Mouse (Mus musculus) hindbrain, embryonic 13.5 days (tissue): ENCODE results near the gene Znhit3. TPM values are rescaled to one million over a fixed set of nuclear protein-coding genes. Genes with fewer than 3 reads are reported as not detected.

Experiments used
- ATAC-seq: fragments of 200-750 bp; cut with Nextera tagmentation; 2 replicates; pipeline ENCODE4 v1.8.0; 2017; ENCODE audit warnings: moderate TSS enrichment; ENCODE audit not compliant: low FRiP score
- H3K27ac ChIP-seq: fragments of 300-500 bp; sonication (generic); 2 replicates; pipeline ENCODE4 v1.5.1; 2015; ENCODE audit warnings: inconsistent platforms, mild to moderate bottlenecking, moderate library complexity
- H3K27me3 ChIP-seq: fragments of 300-500 bp; sonication (generic); 2 replicates; pipeline ENCODE4 v1.6.1; 2015; ENCODE audit warnings: mild to moderate bottlenecking, inconsistent platforms
- H3K36me3 ChIP-seq: fragments of 300-500 bp; sonication (generic); 2 replicates; pipeline ENCODE4 v1.6.1; 2015; ENCODE audit warnings: mild to moderate bottlenecking, inconsistent platforms
- H3K4me1 ChIP-seq: fragments of 300-500 bp; sonication (generic); replicated peaks from 2 replicates; pipeline ENCODE4 v1.6.1; 2015; ENCODE audit warnings: inconsistent platforms
- H3K4me2 ChIP-seq: fragments of 300-500 bp; sonication (generic); 2 replicates; pipeline ENCODE4 v1.6.1; 2015; ENCODE audit warnings: inconsistent platforms, mild to moderate bottlenecking, moderate library complexity
- H3K4me3 ChIP-seq: fragments of 300-500 bp; sonication (generic); 2 replicates; pipeline ENCODE4 v1.5.1; 2015; ENCODE audit warnings: mild to moderate bottlenecking, inconsistent platforms
- H3K9ac ChIP-seq: fragments of 300-500 bp; sonication (generic); 2 replicates; pipeline ENCODE4 v1.6.1; 2015; ENCODE audit warnings: mild to moderate bottlenecking, inconsistent platforms
- H3K9me3 ChIP-seq: fragments of 300-500 bp; sonication (generic); 2 replicates; pipeline ENCODE4 v1.6.1; 2016; ENCODE audit warnings: inconsistent platforms
- WGBS: fragments of 180-500 bp; shearing (Covaris S2); methylation state at CpG from one replicate; pipeline ENCODE4 v1.1.7; 2015; 5-methylcytosine and 5-hydroxymethylcytosine counted together
- polyA plus RNA-seq: library from polyadenylated mRNA; unstranded; fragments of >200 nt; fragmentation: Nextera tagmentation; extraction: Ambion mirVana; gene quantifications from 2 replicates; pipeline ENCODE4 v1.2.1, GENCODE M21; 2015

Gene Znhit3
- polyA plus RNA-seq, 1 experiment from 2014 or later = 64.0 TPM

DNA sequence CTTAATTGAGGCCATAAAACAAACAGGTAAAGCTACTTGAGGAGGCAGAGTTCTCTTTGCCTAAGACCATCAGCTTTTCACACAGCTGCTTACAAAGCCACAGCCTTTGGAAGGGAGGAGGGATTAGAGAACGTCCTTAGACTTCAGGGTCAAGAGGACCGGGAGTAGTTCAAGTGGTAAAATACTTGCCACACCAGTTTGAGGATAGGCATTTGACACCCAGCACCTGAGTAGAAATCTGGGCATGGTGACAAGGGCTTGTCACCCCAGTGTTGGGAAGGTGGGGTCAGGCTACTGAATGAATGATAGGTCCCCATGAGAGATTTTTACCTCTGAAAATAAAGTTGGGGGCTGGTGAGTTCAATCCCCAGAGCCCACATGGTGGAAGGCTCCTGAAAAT is 36.4 kb upstream of the Znhit3 start:
- Histone ChIP-seq H3K9ac (no peak overlapping the region), H3K9me3 (no peaks in the 10 kb centered on the region), H3K27ac (no peak overlapping the region), H3K4me3 (no peak overlapping the region), H3K4me2 (no peak overlapping the region), H3K36me3 (no peaks in the 10 kb centered on the region), H3K4me1 (peaks cover 6% of the 10 kb centered on the region), H3K27me3 (peaks cover 26% of the 10 kb centered on the region)
- WGBS = 68% methylated on average over 2 of the region's 2 CpGs
- no peak for ATAC-seq

DNA sequence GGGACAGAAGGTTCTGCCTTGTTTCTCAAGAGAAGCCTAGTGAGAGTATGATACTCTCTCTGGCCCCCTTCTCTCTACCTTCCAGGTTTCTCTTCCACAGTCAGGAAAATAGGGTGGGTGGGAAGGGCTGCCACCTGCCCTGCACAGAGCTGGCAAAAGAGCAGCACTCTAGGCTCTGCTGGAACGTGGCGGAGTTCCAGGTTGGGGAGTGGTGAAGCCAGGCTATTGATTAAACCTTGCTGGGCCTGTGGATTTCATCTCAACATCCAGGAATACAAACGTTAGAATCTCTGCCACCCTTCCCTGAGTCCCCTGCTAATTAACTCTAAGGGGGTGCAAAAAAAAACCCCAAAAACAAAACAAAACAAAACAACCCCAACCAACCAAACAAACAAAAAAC is 32.4 kb upstream of the Znhit3 start:
- ATAC-seq = no peak
- 49% methylated on average over 3 of the region's 3 CpGs for WGBS
- H3K27me3 ChIP-seq = peaks cover 29% of the 10 kb centered on the region; the same call in 1 of the 2 replicates
- peaks cover 20% of the 10 kb centered on the region for H3K4me1 ChIP-seq
- no peak overlapping the region for H3K27ac ChIP-seq
- no peak overlapping the region for H3K4me3 ChIP-seq
- H3K4me2 ChIP-seq = no peak overlapping the region
- H3K9me3 ChIP-seq = no peaks in the 10 kb centered on the region
- H3K36me3 ChIP-seq = no peaks in the 10 kb centered on the region
- H3K9ac ChIP-seq = no peak overlapping the region

DNA sequence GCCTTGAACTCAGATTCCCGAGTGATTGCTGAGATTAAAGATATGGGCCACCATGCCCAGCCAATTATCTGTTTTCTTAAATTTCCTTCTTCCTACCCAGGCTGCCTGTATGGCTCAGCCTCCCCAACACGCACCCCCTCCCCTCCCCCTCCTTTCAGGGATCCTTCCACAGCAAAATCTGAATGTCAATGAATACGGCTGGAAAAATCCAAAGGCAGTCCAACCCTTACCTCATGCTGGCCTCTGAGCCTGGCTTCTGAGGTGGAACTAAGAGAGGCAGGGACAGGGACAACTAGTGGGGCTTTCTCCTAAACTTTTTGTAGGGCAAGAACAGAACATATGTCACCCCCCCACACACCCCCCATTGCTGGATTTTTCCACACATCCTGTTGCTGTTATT is 31.9 kb upstream of the Znhit3 start:
- no peaks in the 10 kb centered on the region for H3K9me3 ChIP-seq
- peaks cover 34% of the 10 kb centered on the region; the same call in 1 of the 2 replicates for H3K27me3 ChIP-seq
- H3K4me1 ChIP-seq = peaks cover 23% of the 10 kb centered on the region
- 48% methylated on average over 3 of the region's 3 CpGs for WGBS
- no peak overlapping the region for H3K4me3 ChIP-seq
- H3K36me3 ChIP-seq = no peaks in the 10 kb centered on the region
- H3K9ac ChIP-seq = no peak overlapping the region
- ATAC-seq = no peak
- no peak overlapping the region for H3K27ac ChIP-seq
- no peak overlapping the region for H3K4me2 ChIP-seq

DNA sequence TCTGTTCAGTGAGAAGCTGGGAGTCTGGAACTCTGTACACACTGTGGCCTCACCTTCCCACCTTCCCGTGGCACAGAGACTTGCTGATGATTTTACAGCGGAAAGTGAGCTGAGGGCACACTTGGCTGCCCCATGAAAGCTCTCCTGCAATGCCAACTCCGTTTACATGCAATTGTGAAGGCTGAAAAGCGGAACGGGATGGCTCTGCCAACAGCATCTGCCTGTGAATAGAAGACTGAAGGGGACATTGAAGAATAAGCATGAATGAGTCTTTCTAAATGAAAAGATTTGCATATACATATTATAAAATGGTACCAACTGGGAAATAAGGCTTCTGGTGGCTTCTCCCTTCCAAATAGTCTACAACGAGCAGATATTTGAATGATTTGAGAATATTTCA is 31.0 kb upstream of the Znhit3 start:
- no peak for ATAC-seq
- Histone ChIP-seq H3K4me3 (no peak overlapping the region), H3K4me1 (peaks cover 23% of the 10 kb centered on the region), H3K9ac (no peak overlapping the region), H3K27ac (no peak overlapping the region), H3K9me3 (no peaks in the 10 kb centered on the region), H3K36me3 (no peaks in the 10 kb centered on the region), H3K27me3 (peaks cover 39% of the 10 kb centered on the region), H3K4me2 (no peak overlapping the region)
- 53% methylated on average over 6 of the region's 6 CpGs for WGBS

DNA sequence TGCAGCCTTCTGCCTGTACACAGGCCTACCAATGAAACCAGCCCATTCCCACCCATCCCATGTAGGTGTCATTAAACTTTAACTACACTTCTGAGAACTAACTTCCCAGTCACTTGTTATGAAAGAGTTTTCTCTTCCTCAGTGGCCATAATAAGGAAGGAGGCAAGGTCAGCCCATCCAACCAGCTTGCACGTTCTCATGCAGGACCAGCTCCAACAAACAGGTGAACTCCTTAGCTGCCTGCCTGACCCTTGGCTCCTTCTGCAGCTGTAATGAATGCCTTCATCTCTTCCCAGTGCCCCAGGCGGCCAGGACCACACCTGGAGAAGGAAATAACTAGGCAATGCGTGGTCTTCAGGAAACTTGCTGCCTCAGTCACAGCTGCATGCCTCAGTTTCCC is 29.7 kb upstream of the Znhit3 start:
- Histone ChIP-seq H3K4me1 (peaks cover 23% of the 10 kb centered on the region), H3K27me3 (peaks cover 39% of the 10 kb centered on the region), H3K36me3 (no peaks in the 10 kb centered on the region), H3K4me2 (no peak overlapping the region), H3K4me3 (no peak overlapping the region), H3K27ac (no peak overlapping the region), H3K9me3 (no peaks in the 10 kb centered on the region), H3K9ac (no peak overlapping the region)
- no peak for ATAC-seq
- WGBS = 73% methylated on average over 3 of the region's 3 CpGs

DNA sequence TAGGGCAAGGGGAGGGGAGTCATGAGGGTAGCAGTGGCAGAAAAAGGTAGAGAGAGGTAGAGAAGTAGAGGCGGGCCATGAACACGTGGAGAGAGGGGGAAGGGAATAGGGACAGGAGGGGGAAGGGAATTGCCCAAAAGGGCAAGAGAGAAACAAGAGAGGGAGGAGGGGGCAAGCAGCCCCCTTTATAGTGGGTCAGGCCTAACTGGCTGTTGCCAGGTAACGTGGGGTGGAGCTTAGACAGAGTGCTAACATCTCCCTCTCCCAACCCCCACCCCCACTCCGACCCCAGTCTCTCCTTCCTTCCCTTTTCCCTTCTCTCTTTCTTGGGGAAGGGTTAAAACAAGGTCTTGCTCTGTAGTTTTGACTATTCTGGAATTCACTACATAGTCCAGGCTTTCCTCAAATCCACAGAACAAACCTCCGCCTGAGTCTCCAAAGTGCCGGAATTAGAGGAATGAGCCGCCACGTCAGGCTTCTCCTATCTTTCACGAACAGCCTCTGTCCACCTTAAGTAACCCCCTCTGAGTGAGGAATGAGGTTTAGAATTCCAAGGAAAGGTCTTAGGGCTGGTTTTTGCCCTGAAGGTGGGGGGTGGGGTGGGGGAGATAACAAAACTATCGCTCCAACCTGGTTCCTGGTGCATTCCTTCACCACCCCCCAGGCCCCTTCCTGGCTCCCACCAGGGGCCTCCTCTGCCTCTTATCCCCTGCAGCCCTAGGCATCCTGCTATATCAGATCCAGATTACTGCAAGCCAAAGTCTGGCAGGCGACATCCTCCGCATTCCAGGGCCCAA is 28.7 kb upstream of the Znhit3 start:
- H3K4me3 ChIP-seq = no peak overlapping the region
- no peak for ATAC-seq
- 4% methylated on average over 12 of the region's 12 CpGs for WGBS
- peaks cover 29% of the 10 kb centered on the region for H3K4me1 ChIP-seq
- no peak overlapping the region for H3K9ac ChIP-seq
- no peaks in the 10 kb centered on the region for H3K36me3 ChIP-seq
- 0 out of 2 replicates have a peak overlapping the region, but pooled peaks have one; percentile 8 for H3K4me2 ChIP-seq
- H3K9me3 ChIP-seq = no peaks in the 10 kb centered on the region
- peaks cover 39% of the 10 kb centered on the region for H3K27me3 ChIP-seq
- H3K27ac ChIP-seq = no peak overlapping the region

DNA sequence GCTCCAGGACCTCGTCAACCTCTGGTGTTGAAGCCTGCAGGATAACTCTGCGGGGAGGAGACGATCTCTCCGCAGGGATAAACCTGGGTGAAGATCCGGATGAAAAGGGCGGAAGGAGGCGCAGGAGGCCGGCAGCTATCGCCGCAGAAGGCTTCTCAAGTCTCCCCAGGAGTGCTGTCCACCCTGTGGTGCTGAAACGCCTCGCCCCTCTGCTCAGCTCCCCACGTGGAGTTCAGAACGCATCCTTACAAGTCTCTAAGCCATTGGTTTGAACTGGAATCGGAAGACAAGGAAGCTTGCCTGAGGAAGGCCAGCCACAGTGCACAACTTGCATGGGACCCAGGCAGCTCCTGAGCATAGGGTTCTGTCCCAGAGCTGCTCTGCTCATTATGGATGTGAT is 27.8 kb upstream of the Znhit3 start:
- Histone ChIP-seq H3K4me2 (peak overlapping the region; percentile 43), H3K36me3 (no peaks in the 10 kb centered on the region), H3K27me3 (peaks cover 39% of the 10 kb centered on the region), H3K9me3 (no peaks in the 10 kb centered on the region), H3K4me3 (no peak overlapping the region), H3K4me1 (peaks cover 35% of the 10 kb centered on the region), H3K27ac (no peak overlapping the region), H3K9ac (no peak overlapping the region)
- WGBS = 3% methylated on average over 15 of the region's 15 CpGs
- no peak for ATAC-seq

DNA sequence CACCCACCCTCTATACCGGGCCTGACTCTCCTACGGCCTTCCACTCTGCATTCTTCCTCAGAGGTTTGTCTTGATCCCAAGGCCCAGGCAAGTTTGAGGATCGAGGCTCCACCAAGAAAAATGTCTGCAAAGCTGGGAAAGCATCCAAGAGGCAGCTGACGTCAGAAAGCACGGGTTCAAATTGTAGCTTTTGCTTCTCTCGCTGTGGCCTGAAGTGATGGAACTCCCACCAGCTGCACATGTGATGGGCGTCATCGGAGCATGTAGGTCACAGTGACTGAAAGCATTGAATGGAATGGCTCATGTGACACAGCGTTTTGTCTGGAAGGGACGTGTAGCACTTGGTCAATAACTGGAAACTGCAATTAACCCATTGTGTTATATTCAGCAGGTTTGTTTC is 24.0 kb upstream of the Znhit3 start:
- Histone ChIP-seq H3K9ac (no peak overlapping the region), H3K36me3 (no peaks in the 10 kb centered on the region), H3K4me3 (no peak overlapping the region), H3K4me2 (no peak overlapping the region), H3K9me3 (no peaks in the 10 kb centered on the region), H3K4me1 (peaks cover 31% of the 10 kb centered on the region), H3K27ac (0 out of 2 replicates have a peak overlapping the region, but pooled peaks have one; percentile 48), H3K27me3 (peaks cover 24% of the 10 kb centered on the region)
- no peak for ATAC-seq
- 64% methylated on average over 10 of the region's 10 CpGs for WGBS

DNA sequence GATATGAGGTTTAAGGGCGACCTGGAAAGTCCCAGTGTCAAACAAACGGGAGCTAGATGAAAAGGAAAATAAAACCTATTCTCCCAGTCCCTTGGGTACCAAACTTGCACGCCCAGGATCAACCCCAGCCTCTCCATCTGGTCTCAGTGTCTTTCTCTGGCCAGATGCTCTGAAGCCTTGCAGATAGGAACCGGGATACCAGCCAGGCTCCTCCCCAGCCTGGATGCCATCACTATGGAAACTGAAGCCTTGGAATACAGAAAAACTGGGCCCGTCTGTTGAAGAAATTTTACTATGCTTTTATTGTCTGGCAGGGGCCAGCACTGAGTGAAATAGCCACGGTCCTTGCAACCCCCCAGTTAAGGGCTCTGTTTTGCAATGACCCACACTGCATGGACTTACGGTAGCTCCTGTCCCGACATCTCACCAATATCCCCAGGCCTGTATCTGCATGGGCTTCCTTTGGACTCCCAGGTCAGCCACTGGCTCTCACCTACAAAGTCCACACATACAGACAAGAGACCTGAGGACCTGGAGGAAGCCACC is 23.4 kb upstream of the Znhit3 start:
- 48% methylated on average over 8 of the region's 8 CpGs for WGBS
- no peak for ATAC-seq
- H3K4me1 ChIP-seq = peaks cover 26% of the 10 kb centered on the region
- peak overlapping the region; percentile 48; the same call in 1 of the 2 replicates for H3K27ac ChIP-seq
- no peak overlapping the region for H3K9ac ChIP-seq
- H3K9me3 ChIP-seq = no peaks in the 10 kb centered on the region
- H3K27me3 ChIP-seq = peaks cover 19% of the 10 kb centered on the region
- no peak overlapping the region for H3K4me3 ChIP-seq
- no peak overlapping the region for H3K4me2 ChIP-seq
- no peaks in the 10 kb centered on the region for H3K36me3 ChIP-seq

DNA sequence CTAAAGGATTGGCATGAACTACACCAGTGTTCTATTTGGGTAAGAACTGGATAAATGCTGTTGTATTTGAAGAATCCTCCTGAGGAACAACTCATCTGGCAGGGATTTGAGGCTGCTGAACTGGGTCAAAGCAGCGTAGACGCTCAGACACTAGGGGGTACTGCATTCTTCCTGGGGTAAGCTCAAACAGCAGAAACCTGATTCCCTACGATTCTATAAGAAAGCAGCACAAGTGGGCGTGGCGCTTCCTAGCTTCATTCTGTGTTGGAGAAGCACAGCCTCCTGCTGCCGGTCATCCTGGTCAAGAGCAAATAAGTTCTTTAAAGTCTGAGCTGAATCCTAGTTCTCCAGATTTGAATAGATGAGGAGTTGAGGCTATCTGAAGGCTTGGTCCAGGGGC is 16.1 kb upstream of the Znhit3 start:
- H3K4me2 ChIP-seq = no peak overlapping the region
- no peak overlapping the region for H3K4me3 ChIP-seq
- H3K27me3 ChIP-seq = no peaks in the 10 kb centered on the region
- H3K36me3 ChIP-seq = no peaks in the 10 kb centered on the region
- no peak overlapping the region for H3K9ac ChIP-seq
- ATAC-seq = no peak
- H3K27ac ChIP-seq = no peak overlapping the region
- WGBS = 19% methylated on average over 6 of the region's 6 CpGs
- H3K4me1 ChIP-seq = no peaks in the 10 kb centered on the region
- no peaks in the 10 kb centered on the region for H3K9me3 ChIP-seq

DNA sequence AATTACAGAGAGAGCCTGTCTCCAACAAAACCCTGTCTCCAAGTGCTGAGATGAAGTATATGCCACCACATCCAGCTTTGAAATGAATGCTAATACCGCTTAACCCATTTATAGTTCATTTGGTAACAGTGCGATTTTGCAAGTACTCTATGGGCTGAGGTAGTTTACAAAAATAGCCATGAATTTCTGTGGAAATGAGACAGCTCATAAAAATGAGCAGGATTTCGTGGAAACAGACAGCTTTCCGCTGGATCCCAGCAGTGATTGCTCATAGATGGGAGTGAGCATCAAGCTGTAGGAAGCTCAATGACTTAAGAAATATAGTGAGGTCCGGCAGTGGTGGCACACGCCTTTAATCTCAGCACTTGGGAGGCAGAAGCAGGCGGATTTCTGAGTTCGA is 4.8 kb upstream of the Znhit3 start:
- Histone ChIP-seq H3K27me3 (no peaks in the 10 kb centered on the region), H3K4me3 (no peak overlapping the region), H3K36me3 (no peaks in the 10 kb centered on the region), H3K4me2 (no peak overlapping the region), H3K27ac (no peak overlapping the region), H3K4me1 (peaks cover 11% of the 10 kb centered on the region), H3K9me3 (no peaks in the 10 kb centered on the region), H3K9ac (peak overlapping the region; percentile 19; the same call in 1 of the 2 replicates)
- ATAC-seq = no peak
- 87% methylated on average over 8 of the region's 8 CpGs for WGBS

DNA sequence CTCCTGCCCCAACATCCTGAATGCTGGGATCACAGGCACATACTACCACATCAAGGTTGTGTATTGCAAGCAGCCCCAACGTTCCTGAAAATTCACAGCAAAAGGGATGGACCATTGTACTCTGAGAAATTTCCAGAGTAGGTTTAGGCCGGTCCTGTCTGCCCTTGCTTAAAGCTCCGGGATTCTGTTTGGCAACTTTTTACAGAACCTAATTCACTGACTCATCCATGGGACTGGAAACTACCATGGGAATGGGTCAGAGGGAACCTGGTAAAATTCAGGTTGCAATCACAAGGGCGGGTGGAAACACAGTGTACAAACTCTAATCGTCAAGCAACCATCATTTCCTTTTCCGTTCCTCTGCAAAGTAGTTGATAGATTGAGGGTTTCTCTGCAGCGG is 3.8 kb upstream of the Znhit3 start:
- 80% methylated on average over 7 of the region's 7 CpGs for WGBS
- no peak for ATAC-seq
- Histone ChIP-seq H3K4me1 (peaks cover 19% of the 10 kb centered on the region), H3K9ac (0 out of 2 replicates have a peak overlapping the region, but pooled peaks have one; percentile 19), H3K9me3 (no peaks in the 10 kb centered on the region), H3K4me2 (no peak overlapping the region), H3K27ac (no peak overlapping the region), H3K27me3 (no peaks in the 10 kb centered on the region), H3K4me3 (no peak overlapping the region), H3K36me3 (no peaks in the 10 kb centered on the region)

DNA sequence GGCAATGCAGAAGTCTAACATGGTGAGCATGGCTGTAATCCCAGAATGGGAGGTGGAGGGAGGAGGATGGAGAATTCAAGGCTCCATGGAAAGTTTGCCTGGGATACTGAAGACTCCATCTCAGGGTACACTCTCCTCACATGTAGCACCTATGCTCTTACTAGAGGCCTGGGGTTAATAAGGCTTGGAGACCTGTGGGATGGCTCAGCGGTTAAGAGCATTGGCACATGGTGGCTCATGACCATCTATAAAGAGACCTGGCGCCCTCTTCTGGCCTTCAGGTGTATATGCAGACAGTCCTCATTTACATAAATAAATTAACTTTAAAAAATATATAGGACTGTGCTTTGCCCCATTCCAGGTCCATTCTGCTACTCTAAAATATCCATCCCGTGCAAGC is 3.1 kb upstream of the Znhit3 start:
- 38% methylated on average over 3 of the region's 3 CpGs for WGBS
- H3K27ac ChIP-seq = no peak overlapping the region
- ATAC-seq = no peak

More for the DNA sequence above, 3.1 kb upstream of the Znhit3 start:
- no peak overlapping the region for H3K9ac ChIP-seq
- H3K9me3 ChIP-seq = no peaks in the 10 kb centered on the region
- no peak overlapping the region for H3K4me3 ChIP-seq
- no peaks in the 10 kb centered on the region for H3K27me3 ChIP-seq
- no peak overlapping the region for H3K4me2 ChIP-seq
- H3K4me1 ChIP-seq = peaks cover 26% of the 10 kb centered on the region
- H3K36me3 ChIP-seq = peaks cover 1% of the 10 kb centered on the region
